Mouse (Mus musculus): Measurements from ENCODE around the gene Cdkl4. TPM values are rescaled to one million over a fixed set of nuclear protein-coding genes. Genes with fewer than 3 reads are reported as not detected.

Cdkl4 gene
- polyA plus RNA-seq, 1 experiment from 2014 or later, result 0.04 TPM

DNA sequence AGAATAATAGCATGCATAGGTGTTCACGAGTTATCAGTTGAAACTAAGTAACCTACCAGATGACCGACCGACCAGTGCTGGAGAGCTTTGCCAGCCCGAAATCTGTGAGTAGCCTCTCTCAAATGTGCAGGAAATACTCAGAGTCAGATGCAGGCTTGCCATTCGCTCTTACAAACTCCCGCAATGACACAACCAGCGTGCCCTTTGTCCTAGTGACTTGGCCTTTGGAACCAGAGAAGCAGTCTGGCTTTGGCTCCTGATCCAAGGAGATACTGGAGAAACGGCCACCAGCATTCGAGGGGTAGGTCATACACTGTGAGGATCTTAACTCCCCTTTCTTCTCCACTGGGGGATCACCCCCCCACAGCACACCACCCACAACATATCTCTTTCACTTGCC is 61.7 kb downstream of the Cdkl4 start:
- no peak for TF ChIP-seq CTCF (IDR thresholded peaks at IDR 0.05)
- ChIA-PET CTCF (no interaction called here), POLR2A (no interaction called here)
- peaks cover under 1% of the 10 kb centered on the region for H3K27me3 ChIP-seq
- no peak for ATAC-seq
- no peak for DNase-seq (ENCODE audit: low read depth, low spot score)
- in situ Hi-C loops (cut with MboI; ENCODE audit: low pct_unique_long_range_greater_than_20kb), result no loop called here

DNA sequence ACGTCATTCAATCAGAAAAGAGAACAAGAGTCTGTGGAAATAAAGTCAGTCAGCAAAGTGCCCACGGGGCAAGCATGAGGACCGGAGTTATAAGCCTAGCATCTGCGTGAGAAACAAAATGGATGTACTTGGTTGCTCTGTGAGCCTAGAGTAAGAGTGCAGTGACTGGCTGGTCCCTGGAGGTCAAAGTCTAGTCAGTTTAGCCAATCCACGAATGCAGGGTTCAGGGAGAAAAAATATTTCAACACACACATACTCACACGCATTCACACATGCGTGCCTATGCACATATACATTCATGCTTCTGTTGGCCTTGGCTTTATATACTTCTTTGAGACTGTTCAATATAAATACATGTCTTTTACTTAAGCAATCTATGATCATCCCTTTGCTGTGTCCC is 62.1 kb downstream of the Cdkl4 start:
- in situ Hi-C loops (cut with MboI; ENCODE audit: low pct_unique_long_range_greater_than_20kb), result no loop called here
- ChIA-PET CTCF (no interaction called here), POLR2A (no interaction called here)

DNA sequence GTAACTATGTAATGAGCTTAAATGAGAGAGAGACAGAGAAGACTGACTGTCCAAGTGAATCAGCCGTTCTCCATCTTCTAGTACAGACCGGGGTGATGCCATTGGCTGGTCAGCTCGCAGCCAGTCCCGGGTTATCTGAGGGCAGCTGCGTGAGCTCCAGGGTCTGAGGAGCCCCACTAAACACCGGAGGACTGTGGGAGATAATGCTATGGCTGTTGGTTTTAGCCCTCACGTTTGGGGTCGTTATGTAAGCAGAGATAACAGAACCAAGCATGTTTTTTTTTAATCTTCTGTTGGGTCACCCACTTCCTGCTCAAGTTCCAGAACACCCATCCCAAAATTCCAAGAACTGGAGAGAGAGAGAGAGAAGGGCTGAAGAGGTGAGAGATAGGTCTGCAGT is 63.8 kb downstream of the Cdkl4 start:
- TF ChIP-seq CTCF (IDR thresholded peaks at IDR 0.05), result no peak
- CTCF ChIA-PET, result no interaction called here
- no peak for ATAC-seq

More for the DNA sequence above, 62.1 kb downstream of the Cdkl4 start:
- ATAC-seq, result no peak
- no peak for TF ChIP-seq CTCF (IDR thresholded peaks at IDR 0.05)
- no peak for DNase-seq (ENCODE audit: low read depth, low spot score)
- no peaks in the 10 kb centered on the region for H3K27me3 ChIP-seq

GRCm38 (mm10) chr17:80510459-80510855 is 67.2 kb downstream of the Cdkl4 start:
- CTCF ChIA-PET, result no interaction called here
- POLR2A ChIA-PET, result no interaction called here
- no peak for TF ChIP-seq CTCF (IDR thresholded peaks at IDR 0.05)
- DNase-seq (ENCODE audit: low read depth, low spot score), result no peak
- in situ Hi-C loops (cut with MboI; ENCODE audit: low pct_unique_long_range_greater_than_20kb), result no loop called here
- no peaks in the 10 kb centered on the region for H3K27me3 ChIP-seq
- no peak for ATAC-seq

More for the DNA sequence above, 63.8 kb downstream of the Cdkl4 start:
- POLR2A ChIA-PET, result no interaction called here
- no peak for DNase-seq (ENCODE audit: low read depth, low spot score)
- in situ Hi-C loops (cut with MboI; ENCODE audit: low pct_unique_long_range_greater_than_20kb), result no loop called here
- no peaks in the 10 kb centered on the region for H3K27me3 ChIP-seq

GRCm38 (mm10) chr17:80509494-80510458 is 67.8 kb downstream of the Cdkl4 start:
- ChIA-PET CTCF (no interaction called here), POLR2A (no interaction called here)
- H3K27me3 ChIP-seq, result no peaks in the 10 kb centered on the region
- no peak for TF ChIP-seq CTCF (IDR thresholded peaks at IDR 0.05)
- DNase-seq (ENCODE audit: low read depth, low spot score) (no peak), ATAC-seq (no peak)
- in situ Hi-C loops (cut with MboI; ENCODE audit: low pct_unique_long_range_greater_than_20kb), result no loop called here

DNA sequence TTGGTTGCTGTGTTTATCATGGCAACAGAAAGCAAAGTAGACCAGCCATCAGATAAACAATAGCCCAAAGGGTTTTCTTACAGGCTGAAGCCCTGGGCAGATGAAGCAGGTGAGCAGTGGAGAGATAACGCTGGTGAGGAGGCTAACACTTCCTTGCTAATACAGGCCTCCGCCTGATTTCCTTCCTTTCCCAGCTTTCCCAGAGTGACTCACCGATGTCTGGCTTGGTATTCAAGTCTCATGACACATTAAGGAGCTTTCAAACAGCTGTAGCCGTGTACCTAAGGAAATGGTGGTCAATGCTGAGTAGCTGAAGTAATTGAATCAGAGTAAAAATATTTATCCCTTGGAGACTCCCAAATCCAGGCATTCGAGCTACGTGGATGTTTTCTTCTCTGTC is 71.8 kb downstream of the Cdkl4 start:
- no peak for DNase-seq (ENCODE audit: low read depth, low spot score)
- no peak for ATAC-seq
- ChIA-PET POLR2A (no interaction called here), CTCF (interaction anchor here (1.3 kb wide), 1 partner anchor 16 kb away, joined by 3 read pairs; no protein-coding TSS in a partner anchor)
- in situ Hi-C loops (cut with MboI; ENCODE audit: low pct_unique_long_range_greater_than_20kb), result no loop called here
- TF ChIP-seq CTCF (IDR thresholded peaks at IDR 0.05), result no peak
- no peaks in the 10 kb centered on the region for H3K27me3 ChIP-seq

GRCm38 (mm10) chr17:80505342-80505741 is 72.3 kb downstream of the Cdkl4 start:
- in situ Hi-C loops (cut with MboI; ENCODE audit: low pct_unique_long_range_greater_than_20kb), result no loop called here
- DNase-seq (ENCODE audit: low read depth, low spot score) (no peak), ATAC-seq (no peak)
- H3K27me3 ChIP-seq, result no peaks in the 10 kb centered on the region
- POLR2A ChIA-PET, result no interaction called here
- CTCF ChIA-PET, result interaction anchor here (1.3 kb wide), 1 partner anchor 16 kb away, joined by 3 read pairs; no protein-coding TSS in a partner anchor
- no peak for TF ChIP-seq CTCF (IDR thresholded peaks at IDR 0.05)

- no peak for DNase-seq (ENCODE audit: low read depth, low spot score)
- CTCF ChIA-PET, result interaction anchor here (1.0 kb wide), 3 partner anchors 10 to 210 kb away, joined by 3 read pairs; no protein-coding TSS in a partner anchor
- no peak for TF ChIP-seq CTCF (IDR thresholded peaks at IDR 0.05)
- in situ Hi-C loops (cut with MboI; ENCODE audit: low pct_unique_long_range_greater_than_20kb), result no loop called here
- no peak for ATAC-seq
- H3K27me3 ChIP-seq, result no peaks in the 10 kb centered on the region
- POLR2A ChIA-PET, result no interaction called here
Measured at GRCm38 (mm10) chr17:80501805-80502172, 75.8 kb downstream of the Cdkl4 start.

GRCm38 (mm10) chr17:80501037-80501804 is 76.4 kb downstream of the Cdkl4 start:
- ChIA-PET CTCF (interaction anchor here (1.0 kb wide), 2 partner anchors 9 to 58 kb away, joined by 3 read pairs; no protein-coding TSS in a partner anchor), POLR2A (no interaction called here)
- no peak for TF ChIP-seq CTCF (IDR thresholded peaks at IDR 0.05)
- in situ Hi-C loops (cut with MboI; ENCODE audit: low pct_unique_long_range_greater_than_20kb), result no loop called here
- ATAC-seq (no peak), DNase-seq (ENCODE audit: low read depth, low spot score) (no peak)
- H3K27me3 ChIP-seq, result no peaks in the 10 kb centered on the region

- ATAC-seq (no peak), DNase-seq (ENCODE audit: low read depth, low spot score) (no peak)
- in situ Hi-C loops (cut with MboI; ENCODE audit: low pct_unique_long_range_greater_than_20kb), result no loop called here
- ChIA-PET POLR2A (interaction anchor here (0.6 kb wide), 1 partner anchor 250 kb away, joined by 4 read pairs; no protein-coding TSS in a partner anchor), CTCF (no interaction called here)
- TF ChIP-seq CTCF (IDR thresholded peaks at IDR 0.05), result no peak
- no peaks in the 10 kb centered on the region for H3K27me3 ChIP-seq
Measured at GRCm38 (mm10) chr17:80500025-80500424, 77.6 kb downstream of the Cdkl4 start.
